Mouse (Mus musculus) right cerebral cortex, postnatal 25 days (tissue): Measurements from ENCODE around the gene Cd151.

Experiments
- DNase-seq: peaks from one replicate; pipeline ENCODE4 v3.0.0; 2022

Cd151 gene

DNA sequence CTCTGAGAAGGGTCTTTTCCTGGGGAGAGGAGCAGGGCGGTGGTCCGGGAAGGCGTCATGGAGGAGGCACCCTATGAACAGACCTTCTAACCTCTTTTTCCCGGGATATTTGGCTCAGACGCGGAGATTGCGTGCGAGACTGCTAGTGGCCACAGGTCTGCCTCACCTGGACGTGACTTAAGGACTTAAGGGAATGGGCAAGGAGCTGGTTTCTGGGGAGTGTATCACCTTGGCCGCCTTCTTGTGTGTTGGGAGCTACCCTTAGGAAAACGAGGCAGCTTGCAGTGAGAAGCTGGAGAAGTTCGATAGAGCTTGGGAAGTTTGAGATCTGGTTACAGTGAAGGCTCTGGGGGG is 8.6 kb downstream of the Cd151 start:
- no peak for DNase-seq

DNA sequence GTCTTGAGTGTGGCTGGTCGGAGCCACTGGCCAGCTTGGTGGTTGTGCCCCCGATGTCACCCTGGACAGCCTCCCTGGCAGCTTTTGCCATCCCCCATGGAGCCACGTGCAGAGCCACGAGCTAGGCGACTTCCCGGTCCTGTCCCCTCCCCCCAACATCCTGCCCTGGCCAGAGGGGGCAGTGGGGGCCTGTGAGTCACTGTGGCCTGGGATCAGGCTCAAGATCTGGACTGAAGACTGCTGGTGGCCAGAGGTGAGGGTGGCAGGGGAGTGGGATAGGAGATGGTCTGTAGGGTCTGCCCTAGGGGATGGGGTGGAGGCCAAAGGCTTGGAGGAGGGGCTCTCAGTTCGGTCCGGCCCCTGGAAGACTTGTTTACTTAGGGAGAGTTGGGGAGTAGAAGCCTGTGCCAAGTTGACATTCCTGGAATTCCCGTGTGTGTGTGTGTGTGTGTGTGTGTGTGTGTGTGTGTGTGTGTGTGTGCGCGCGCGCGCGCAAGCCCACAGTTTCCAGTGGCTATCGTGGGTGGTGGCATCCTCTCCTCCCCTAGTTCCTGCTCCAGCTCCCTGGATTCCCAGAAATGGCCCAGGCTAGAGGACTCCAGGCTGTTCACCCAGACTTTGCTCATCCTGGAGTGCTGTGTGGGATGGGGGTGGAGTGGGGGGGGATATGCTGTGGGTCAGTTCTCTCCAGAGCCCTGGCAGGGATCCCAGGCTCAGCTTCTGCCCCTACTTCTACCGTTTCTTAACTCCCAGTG is 9.2 kb downstream of the Cd151 start:
- no peak for DNase-seq

DNA sequence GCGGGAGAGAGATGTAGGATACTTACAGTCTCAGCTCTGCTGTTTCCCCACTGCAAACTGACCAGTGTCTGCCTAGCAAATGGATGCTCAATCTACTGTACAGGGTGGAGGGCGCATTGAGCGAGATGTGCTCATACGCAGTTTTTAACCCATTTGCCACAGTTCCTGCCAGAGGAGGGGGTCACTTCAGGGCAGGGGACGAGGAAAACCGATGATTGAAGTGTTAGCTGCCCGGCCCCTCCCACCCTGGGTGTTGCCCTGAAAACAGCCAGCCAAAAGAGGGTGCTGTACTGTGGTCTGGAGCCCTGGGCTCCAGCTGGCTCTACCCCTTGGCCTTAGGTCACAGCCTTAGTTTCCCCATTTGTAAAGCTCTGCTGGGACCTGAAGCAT is 9.8 kb downstream of the Cd151 start:
- no peak for DNase-seq

DNA sequence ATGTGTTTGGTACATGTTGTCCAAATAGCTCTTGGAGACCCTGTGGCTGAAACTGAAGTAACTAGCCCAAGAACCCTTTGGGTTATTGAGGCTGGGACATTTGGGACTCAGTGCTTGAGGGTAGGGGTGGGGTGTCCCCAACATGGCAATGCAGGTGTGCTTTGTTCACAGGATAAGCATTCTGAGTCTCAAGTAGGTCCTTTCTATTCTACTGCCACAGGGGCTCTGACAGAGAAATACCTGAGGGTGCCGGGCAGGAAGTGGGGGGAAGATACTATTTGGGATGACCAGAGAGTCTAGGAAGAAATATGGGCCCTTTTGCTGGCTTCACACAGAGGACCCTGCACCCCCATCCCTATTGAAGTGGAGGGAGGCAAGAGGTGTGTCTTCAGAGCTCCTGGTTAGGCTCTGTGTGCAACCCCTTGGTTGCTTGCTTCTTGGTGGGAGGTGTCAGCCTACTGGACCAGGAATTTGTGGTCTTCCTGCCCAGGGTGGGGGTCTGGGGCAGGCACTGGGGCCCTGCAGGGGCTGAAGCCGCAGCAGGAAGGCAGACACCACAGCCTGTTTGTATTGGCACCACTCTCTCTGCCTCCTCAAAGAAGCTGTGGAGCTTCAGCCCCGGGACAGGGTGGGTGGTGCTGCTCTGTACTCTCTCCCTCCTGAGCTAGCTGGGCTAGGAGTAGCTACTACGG is 10.5 kb downstream of the Cd151 start:
- DNase-seq, result no peak

DNA sequence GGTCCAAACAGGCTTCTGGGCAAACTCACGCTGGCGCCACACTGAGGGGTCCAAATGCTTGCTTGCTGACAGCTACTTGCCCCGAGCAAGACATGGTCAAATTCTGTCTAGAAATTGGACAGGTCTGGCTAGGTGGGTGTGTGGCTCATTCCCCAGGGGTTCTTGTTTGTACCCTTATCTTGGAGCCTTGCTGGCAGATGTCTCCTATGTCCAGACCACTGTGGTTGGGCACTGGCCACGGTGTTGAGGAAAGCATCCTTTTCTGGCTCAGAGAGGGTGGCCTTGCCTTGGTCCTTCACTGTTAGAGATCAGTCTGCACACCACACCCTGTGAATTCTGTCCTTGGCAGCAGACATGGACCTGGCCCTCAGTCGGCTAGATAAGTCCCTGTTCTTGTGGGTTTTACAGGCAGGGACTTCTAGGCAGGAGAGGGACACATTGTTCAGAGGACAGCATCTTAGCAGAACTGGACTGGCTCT is 11.1 kb downstream of the Cd151 start:
- DNase-seq, result no peak

DNA sequence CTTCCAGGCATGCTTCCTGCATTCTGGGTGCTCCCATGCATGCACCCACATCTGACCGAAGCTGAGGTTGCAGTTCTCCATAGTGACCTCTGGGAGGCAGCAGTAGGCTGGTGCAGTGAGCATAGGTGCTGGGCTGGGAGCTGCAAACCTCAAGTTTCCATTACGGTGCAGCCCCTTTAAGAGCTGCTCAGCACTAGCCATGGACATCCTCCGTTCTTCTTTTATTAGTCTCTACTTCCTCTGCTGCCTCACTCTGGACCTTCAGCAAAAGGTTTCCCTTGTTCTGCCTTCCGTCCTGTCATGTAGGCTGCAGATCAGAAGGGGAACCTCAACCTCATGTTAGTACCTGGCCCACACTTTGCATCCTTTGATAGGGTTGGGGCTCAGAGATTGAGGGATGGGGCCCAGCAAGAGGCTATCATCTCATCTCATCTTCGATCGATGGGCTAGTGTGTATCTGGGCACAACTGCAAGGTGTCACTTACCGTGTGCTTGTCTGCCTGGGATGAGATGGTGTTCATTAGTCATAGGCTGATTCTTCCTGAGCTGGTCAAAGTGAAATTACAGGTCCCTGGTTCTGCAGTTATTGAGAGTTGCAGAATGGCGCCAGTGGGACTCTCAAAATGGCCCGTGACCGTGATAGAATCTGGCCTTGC is 13.8 kb downstream of the Cd151 start:
- DNase-seq, result peak; percentile 75

DNA sequence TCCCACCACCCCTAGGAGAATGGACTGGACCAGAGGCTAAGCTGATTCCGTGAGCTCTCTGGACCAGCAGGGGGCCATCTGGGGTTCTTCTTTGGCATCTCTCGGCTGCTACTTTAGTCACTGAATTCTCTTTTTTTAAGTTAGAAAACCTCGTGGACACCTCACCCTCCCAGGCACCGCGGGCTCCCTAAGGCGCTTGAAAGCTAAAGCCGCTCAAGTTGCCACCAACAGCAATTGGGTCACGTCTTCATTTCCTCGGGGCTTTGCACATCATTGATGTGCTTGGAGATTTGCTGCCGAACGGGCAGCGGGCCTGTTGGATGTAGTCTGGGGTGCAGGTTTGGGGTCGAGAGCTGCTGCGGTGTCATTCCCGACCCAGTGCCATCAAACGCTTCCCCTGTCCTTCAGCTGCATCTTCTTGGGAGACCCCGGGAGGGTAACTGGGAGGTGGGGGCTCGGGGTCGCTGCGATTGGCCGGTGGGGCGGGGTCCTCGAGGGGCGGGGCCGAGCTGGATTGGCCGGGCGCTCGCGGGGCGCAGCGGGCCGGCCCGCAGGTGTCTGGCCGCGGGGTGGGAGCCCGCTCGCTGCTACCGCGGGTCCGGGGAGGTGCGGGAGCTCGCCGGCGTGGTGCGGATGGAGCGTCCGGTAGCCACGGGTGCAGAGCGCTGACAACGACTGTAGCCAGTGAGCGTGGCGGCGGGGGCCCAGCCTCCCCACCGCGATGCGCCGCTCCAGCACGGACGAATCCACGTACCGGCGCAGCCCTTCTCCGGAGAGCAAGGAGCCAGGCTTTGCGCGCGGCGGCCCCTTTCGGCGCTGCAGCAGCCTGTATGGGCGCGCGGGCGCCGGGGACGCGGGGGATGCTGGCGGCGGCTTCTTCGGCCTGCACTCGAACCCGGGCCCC is 14.6 kb downstream of the Cd151 start:
- peak; percentile 68 for DNase-seq

DNA sequence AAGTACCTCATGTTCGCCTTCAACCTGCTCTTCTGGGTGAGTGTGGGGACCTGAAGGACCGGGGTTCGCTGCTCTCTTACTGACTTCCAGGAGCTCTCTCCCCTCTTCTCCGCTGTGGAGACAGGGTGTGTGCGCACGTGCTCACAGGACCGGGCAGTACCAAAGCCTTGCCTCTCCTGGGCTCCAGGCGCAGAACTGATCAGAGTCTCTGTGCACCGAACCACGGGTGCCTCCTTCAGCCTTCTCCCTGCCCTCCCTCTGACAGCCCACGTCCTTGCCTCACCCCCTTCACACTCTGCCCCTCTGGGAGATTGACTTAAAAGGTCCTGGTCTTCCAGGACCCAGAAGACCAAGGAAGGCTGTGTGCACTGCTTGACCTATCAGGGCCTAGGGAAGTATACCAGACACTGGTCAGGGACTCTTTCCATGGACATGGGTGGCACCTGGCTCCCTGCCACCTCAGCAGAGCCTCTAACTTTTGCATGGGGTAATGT is 15.4 kb downstream of the Cd151 start:
- no peak for DNase-seq

DNA sequence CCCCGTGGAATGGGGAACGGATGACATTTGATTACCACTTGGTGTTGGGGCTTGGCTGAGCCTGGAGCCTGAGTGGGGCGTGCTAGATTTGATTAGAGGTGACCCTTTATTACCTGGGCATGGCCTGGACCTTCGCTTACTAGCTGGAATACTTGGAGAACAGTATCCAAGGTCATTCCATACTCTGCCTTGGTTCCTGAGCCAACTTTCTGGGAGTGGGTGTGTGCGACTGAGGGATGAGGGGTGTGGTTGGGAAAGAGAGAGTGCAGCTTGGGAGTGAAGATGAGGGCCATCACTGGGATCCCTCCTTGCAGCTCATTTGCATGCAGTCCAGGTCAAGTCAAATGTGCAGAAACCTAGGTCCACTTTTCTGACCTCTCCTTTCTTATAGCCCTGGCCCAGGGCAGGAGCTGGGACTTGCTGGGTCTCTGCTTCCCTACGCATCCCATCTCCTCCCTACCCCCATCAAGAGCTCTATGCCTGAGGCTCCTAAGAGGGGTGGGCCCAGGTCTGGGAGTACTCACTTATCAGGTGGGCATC is 16.0 kb downstream of the Cd151 start:
- no peak for DNase-seq

DNA sequence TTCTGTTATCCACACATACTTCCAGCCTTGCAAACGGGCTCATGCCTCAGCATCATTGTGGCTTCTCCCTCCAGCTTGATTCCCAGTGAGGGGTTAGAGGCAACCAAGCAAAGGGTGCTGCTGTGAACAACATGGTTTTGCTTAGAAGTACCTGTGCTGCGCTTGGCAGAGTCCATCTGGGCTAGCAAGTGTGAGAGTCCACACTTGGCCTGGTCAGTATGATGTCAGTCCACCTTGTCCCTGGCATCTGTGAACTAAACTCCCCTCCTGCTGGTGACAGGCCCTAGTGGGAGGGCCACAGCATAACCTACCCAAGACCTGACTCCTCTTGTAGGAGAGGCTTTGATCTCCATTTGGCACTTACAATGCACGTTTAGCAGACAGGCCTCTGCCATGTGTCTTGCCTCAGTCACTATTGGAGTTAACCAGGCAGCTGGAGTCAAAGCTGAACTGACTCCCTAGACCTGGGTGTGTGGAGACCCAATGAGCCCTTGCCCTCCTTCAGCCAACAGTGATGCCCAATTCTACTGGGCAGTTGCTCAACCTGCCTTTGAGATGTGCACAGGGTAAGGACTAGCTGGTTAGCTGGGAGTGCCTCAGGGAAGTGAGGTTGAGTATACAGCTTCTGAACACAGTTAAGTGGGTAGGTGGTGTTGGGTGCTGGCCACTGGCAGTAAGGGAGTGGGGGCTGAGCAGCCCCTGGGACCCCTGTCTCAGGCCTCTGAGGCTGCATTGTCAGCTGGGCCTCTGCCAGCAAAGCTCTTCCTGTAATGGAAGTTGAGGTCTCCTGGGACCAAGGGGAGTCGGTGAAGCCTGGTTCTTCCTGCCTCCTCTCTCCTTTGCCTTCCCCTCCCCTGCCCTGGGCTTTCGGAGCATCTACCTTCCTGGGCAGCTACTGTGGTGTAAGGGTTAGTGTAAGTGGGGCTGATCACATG is 17.3 kb downstream of the Cd151 start:
- DNase-seq, result no peak

DNA sequence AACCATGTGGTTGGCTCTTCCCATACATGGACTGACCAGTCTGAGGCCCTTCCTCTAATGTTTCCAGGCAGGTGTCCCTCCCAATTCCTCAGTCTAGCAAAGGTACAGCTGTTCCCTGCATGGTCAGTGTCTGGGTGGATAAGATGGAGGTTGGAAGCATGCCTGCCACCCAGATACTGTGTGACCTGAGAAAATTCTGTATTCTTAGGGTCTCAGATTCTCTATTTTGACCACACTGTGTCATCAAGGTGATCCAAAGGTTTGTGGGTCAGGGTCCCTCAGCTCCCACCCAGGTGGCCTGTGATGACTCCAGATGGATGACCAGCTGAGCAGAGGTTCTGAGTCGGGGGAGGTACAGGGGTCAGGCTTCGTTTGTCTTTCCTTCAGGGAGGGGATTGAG is 18.0 kb downstream of the Cd151 start:
- DNase-seq, result no peak

DNA sequence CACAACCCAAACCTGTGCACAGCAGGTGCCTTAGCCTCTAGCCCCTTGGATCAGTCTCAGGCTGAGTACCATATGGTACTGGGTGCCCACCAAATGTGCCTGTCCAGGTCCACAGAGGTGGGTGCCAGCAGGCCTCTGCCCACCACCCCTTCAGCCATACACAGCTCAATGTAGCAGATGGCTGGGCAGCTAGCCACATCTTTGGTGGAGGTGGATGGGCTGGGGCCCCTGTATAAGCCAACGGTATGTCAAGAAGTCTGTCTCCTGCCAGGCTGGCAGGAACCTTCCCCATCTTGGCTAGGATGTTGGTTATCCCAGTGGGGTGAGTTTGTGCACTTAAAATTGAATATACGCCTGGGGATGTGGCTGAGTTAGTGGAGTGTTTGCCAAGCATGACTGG is 18.4 kb downstream of the Cd151 start:
- no peak for DNase-seq

DNA sequence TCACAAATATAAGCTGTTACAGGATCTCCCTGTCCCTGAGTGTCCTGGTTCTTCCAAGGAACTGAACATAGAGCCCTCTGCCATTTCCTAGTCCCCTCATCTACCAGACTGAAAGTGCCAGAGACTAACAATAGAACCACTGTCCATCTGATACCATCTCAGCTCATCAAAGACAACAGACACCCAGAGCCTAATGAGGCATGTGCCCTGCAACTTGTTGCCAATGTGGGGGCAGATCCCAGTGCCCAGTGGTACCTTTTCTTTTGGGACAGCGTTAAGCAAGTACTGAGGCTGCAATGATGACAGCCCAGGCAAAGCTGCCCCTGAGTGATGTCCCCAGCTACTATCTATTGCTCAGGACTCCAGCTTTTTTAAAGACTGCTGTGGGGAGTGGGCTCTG is 19.0 kb downstream of the Cd151 start:
- DNase-seq, result no peak

DNA sequence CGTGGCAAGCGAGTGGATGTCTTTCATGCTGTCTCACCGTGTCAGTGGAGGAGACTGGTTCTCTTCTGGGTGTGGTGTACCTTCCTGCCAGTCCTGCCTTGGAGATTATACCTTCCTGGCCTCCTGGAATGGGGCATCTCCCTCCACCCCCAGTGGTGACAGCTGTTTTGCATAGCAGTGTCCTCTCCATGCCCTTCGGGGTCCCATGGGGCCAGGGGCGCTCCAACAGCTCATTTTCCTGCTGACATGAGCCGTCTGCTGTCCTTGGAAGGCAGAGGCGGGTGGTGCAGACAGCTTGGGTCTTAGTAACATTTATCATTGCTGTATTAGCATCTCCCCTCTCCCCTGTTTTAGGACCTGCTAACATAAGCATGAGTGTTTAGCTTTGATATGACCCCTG is 19.9 kb downstream of the Cd151 start:
- DNase-seq, result no peak

DNA sequence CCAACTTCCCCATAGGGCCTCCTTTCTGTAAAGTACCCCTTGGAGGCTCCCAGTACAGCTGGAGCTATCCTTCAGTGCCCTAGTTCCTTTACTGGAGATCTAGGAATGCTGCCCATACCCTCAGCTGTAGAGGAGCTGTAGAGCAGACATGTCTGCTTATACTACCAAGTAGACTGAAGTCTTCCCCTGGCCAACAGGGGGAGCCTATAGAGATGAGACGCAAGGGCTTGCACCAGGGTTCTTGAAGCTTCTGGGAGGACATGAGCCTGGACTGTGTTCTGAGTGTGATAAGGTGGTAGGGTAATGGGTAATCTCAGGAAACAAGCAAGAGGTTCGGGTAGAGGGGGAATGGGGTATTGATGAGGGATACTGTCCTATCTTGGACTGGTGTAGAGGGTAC is 24.0 kb downstream of the Cd151 start:
- DNase-seq, result no peak

DNA sequence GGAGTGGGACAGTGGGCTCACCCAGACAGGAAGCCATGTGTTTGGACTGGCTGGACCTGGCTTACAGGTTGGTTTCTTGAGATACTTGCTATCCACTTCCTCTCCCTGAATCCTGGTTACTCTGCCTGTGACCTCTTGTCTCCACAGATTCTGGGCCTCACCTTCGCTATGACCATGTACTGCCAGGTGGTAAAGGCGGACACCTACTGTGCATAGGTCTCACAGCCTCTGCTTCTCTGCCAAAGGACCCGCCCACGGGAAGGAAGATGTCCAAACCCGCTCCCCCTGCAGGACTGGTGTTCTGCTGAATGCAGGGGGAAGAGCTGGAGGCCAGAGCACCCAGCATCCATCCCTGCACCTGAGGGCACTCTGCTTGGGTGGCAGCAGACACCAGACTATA is 25.5 kb downstream of the Cd151 start:
- DNase-seq, result no peak

DNA sequence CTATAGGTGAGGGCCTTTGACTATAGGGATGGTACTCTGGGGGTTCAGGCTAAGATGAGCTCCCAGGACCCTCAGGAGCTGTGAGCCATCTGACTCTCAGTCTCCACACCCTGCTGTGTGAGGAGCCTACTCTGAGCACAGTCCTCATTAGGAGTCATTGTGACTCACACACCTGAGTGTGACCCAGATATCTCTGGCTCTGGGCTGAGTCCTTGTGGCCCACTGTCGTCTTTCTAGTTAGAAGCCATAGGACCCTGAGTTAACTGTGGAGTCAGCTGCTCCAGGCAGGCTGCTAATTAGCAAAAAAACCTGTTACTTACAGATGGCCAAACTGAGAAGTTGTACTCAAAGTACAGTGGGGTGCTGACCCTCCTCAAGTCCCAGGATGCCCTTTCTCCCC is 26.5 kb downstream of the Cd151 start:
- DNase-seq, result no peak

DNA sequence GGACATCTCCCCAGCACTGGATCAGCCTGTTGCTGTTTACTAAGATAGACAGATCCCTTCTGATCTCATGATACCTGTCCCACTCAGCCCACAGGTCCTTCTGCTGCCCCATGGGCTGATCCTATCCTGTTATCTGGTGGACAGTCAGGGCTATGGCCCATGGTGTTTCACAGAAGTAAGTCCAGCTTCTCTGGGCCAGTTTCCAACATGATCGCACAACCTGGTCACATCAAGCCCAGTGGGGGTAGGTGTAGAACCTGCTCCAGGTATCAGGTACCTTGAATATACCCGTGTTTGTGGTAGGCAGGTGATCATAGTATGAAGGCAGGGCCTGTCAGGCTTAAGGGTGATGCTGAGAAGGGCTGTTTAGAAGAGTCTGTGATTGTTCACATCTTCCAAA is 28.2 kb downstream of the Cd151 start:
- DNase-seq, result no peak

DNA sequence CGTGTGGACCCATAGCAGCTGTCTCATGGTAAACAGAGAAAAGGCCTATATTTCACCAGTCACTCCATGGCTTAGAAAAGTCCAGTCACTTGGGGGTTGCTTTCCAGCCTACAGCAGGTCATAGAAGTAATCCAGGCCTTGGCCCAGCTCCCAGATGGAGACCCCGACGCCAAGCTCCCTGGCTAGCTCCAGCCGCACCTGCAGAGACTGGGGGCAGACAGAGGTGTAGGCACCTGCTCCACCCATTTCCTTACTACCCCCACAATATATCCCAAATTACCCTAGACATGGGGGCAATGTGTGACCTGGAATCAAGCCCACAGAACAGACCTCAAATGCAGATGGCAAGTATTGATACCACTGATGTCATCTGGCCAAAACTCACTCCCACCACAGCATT is 28.7 kb downstream of the Cd151 start:
- no peak for DNase-seq

DNA sequence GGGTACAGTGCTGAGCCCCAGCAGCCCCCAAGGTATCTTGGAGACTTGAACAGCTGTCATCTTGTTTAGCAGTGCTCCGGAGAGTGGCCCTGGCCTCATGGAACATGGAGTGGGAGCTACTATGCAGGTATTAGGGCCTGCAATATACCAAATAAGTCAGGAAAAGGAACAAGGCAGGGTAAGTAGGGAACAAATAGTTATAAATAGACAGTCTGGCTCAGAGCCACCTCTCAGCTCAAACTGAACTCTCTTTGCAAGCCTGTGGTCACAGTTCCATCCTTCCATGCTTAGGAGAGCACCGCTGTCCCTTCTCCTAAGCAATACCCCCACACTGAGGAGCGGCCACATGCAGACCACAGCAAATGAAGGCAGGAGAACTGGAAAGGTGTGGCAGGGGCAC is 30.4 kb downstream of the Cd151 start:
- DNase-seq, result no peak

DNA sequence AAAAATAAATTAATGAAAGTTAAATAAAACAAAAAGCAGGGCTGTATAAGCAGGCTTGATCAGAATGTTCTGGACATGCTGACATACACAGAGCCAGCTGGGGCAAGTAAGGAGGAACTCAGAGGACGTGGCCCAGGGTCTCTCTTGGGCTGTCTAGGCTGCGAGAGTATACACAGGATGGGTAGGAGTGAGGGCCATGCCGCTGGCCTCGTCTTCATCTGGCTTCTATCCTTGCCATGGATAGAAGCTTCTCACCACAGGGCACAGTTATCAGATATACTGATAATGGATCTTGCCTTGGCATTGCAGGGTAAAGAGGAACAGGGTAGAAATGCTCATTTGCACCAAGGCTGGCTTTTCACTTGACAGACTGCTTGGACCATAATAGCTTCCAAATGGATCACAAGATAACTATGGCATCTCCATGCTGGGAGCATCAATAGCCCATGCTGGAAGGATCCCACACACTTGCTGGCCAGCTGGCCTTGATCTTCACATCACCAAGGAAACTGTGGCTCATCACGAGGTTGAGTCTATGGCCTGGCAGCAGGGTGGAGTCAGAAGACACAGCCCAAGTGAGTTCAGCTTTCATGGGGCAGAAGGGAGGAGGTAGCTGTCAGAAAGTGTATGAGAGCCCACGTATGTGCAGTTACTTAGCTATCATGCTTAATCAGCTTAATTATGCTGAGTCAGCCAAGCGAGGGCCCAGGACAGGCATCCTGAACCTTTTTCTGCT is 34.8 kb downstream of the Cd151 start:
- no peak for DNase-seq
